Mouse (Mus musculus) A20 (cell line): Measurements from ENCODE around the gene Iqcg.
"Not testable (repeated sequence)": the region's sequence is repeated elsewhere in the genome, so short reads cannot be mapped to it uniquely, and the experiment has no call there.

Experiments used
- DNase-seq: peaks from one replicate; pipeline ENCODE4 v3.0.0-alpha.2; 2011; ENCODE audit warnings: low read depth, low spot score

Gene Iqcg

DNA sequence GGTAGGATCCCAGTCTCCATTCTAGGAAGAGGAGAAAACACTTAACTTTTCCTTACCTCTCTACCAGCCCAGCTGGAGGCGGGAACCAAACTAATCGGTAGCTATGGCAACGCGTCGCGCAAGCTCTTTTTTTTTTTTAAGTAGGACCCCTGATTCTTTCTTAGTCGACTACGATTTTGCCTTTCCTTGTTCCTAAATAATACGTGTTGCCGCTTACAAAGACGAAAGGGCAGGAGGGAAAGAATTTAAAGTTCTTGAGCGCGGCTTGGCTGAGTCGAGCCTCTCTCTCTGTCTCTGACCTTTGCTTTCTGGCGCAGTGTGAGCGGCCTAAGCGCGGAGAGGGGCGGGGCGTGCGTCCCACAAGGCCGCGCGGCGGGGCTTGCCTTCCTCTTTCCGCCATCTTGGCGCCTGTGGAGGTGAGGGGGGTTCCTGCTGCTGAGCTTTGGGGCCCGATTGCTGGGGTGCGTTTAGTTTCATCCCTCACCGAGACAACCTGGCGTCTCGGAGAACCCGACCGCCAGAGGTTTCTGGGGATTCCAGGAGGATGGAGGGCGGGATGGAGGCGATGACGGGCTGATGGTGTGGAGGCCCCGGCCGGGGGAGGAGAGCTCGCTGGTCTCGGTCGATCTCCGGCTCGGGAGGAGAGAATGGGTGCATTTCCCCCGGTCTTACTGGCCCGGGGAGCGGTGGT is at the start of gene Iqcg, which contains the start of gene Rpl35a:
Gene Iqcg (minus strand): TSS at position 124 of the 691 bp plus-strand sequence.
Gene Rpl35a (plus strand): TSS at position 359 of the 691 bp plus-strand sequence.
- peak; percentile 95 for DNase-seq

GRCm38 (mm10) chr16:33085666-33086065 is 29.6 kb upstream of the Iqcg start:
- DNase-seq, result no peak

DNA sequence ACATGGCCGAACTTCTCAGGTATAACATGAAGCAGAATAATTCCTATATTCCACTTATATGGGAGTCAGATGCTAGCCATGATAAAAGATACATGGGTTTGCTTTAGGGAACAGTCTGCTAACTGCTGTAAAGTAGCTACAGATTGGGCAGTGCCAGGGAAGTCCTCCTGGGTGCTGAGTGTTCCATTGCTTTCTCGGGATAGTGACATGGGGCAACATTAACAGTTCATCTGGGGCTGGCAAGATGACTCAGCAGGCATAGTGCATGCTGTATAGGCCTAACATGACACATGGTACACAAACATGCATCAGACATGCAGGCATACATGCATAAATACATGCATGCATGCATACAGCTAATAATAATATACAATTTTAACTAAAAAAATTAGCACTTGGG is 28.0 kb upstream of the Iqcg start:
- DNase-seq, result no peak

- no peak for DNase-seq
Observed at GRCm38 (mm10) chr16:33082951-33083350, 26.9 kb upstream of the Iqcg start.

DNA sequence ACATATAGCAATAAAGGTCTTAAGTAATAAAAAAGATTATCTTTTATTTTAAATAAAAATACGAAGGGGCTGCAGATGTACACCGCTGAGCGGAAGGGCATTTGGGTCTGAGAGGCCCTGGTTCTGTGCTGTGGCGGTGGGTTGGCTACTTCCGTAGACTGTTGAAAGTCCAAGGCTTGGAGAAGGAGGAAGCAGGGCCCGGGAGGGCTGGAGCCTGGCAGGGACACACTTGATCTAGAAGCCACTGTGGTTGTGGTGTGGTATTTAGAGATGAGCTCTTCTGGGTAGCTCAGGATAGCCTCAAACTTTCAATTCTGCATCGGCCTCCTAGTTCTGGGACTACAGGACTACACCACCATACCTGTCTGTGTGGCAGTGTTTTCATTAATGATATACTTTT is 24.0 kb upstream of the Iqcg start:
- no peak for DNase-seq

- peak; percentile 44 for DNase-seq
Observed at GRCm38 (mm10) chr16:33077069-33077627, 21.1 kb upstream of the Iqcg start.

DNA sequence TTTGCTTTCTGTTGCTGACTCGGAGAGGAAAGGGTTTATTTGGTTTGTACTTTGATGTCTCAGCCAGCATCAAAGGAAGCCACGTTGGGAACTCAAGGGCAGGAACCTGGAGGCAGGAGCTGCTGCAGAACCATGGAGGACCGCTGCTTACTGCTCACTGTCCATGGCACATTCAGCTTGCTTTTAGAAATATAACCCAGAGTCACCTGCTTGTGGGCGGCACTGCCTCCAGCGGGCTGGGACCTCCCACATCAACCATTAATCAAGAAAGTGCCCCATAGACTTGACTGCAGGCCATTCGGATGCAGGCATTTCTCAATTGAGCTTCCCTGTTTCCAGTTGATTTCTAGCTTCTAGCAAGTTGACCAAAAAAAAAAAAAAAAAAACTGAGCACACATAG is 20.1 kb upstream of the Iqcg start:
- no peak for DNase-seq

DNA sequence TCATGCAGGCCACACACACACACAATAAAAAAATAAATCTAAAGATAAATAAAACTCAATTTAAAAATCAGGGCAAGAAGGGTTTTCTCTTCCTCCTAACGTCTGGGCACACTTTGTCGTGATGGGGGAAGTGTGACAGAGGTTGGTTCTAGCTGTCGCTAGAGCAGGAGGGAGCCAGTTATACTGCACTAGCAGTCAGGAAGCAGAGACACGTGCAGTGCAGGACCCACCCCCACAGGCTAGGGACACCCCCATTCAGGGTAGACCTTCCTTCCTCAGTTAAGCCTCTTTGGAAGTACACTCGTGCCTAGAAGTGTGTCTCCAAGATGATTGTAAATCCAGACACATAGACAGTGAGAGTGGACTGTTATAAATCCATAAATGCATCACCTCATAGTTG is 18.9 kb upstream of the Iqcg start:
- peak; percentile 23 for DNase-seq

DNA sequence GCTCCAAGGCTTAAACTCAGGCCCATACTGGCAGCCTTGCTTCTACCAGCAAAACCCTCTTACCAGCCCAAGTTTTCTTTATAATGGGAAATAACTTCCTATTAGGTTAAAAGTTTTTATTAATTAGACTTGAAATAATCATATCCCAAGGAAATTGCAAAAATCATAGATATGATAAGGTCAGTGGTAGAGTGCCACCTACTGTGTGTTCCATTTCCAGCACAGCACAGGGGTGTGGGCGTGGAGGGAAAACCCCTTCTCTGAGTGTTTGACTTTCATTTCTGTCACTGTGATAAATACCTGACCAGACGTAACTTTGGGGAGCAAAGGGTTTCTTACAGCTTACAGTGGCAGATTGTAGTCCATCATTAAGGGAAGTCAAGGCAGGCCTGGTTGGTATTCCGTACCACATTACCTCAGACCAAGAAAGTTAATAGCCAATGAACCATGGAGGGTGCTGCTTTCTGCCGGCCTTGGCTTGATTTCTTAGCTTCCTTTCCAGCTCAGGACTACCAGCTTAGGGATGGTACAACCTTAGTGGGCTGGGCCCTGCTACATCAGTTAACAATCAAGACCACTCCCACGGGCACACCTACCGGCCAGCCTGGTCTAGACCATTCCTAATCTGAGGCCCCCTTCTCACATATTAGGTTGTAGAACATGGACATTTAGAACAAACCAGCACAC is 17.0 kb upstream of the Iqcg start:
- peak; percentile 61 for DNase-seq

- DNase-seq, result peak; percentile 23
Observed at GRCm38 (mm10) chr16:33070928-33071327, 14.9 kb upstream of the Iqcg start.

- no peak for DNase-seq
Observed at GRCm38 (mm10) chr16:33064636-33065035, 8.6 kb upstream of the Iqcg start.

GRCm38 (mm10) chr16:33063267-33063666 is 7.2 kb upstream of the Iqcg start:
- no peak for DNase-seq

DNA sequence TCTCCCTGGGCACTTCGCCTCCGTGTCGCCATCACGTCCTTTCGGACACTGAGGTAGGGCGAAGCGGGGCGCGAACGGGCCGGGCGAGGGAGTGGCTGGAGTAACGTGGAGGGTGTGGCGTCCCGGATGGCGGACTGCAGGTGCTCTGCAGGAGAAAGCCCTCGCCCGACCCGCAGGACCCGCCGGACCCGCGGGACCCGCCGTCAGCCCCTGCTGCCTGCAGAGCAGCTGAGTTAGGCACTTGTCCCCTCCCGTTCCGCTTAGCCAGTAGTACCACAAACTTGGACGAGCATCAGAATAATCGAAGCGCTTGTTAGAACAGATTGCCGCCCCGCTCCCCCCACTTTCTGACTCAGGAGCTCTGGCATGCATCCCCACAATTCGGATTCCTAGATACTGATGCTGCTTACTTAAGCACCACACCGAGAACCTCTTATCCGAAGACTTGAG is 6.7 kb upstream of the Iqcg start:
- DNase-seq, result no peak

GRCm38 (mm10) chr16:33062024-33062681 is 6.1 kb upstream of the Iqcg start, which contains the start of gene Lmln:
Lmln (plus strand) TSS chr16:33062521.
- peak; percentile 94 for DNase-seq

- no peak for DNase-seq
Observed at GRCm38 (mm10) chr16:33061400-33061799, 5.4 kb upstream of the Iqcg start.

GRCm38 (mm10) chr16:33060926-33061325 is 4.9 kb upstream of the Iqcg start:
- DNase-seq, result peak; percentile 43

DNA sequence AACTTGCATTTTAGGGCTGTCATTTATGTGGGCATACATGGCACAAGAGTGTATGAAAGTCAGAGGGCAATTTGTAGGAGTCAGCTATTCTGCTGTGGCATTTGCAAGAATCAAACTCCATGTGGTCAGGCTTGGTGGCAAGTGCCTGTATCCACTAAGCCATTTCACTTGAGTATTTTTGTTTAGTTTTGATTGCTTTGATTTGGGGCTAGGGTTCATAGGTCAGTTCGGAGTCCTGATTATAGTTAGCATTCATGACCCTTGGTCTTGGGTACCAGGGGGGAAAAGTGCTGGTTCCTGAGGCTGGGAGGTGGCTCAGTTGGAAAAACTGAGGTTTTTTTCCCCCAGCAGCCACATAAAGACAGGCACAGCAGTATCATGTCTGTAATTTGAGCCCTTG is 3.5 kb upstream of the Iqcg start:
- DNase-seq, result no peak

- DNase-seq, result peak; percentile 12
Observed at GRCm38 (mm10) chr16:33058656-33059055, 2.6 kb upstream of the Iqcg start.

DNA sequence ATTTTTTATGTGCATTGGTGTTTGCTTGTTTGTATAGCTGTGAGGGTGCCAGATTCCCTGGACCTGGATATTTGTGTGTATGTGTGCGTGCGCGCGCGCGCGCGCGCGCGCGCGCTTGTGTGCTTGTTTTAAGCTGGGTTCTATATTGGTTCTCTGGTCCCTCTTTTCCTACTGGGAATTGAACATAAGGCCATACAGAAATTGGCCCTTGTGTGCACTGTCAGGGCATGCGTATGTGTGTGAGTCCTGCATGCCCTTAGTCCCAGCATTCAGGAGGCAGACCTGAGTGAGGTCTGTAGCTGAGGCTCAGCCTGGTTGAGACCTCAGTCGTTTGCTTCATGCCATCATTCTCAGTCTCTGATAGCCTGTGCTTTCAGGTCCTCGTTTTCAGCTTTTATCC is 2.0 kb upstream of the Iqcg start:
- no peak for DNase-seq

- no peak for DNase-seq
Observed at GRCm38 (mm10) chr16:33056786-33057185, 768 bp upstream of the Iqcg start.

DNA sequence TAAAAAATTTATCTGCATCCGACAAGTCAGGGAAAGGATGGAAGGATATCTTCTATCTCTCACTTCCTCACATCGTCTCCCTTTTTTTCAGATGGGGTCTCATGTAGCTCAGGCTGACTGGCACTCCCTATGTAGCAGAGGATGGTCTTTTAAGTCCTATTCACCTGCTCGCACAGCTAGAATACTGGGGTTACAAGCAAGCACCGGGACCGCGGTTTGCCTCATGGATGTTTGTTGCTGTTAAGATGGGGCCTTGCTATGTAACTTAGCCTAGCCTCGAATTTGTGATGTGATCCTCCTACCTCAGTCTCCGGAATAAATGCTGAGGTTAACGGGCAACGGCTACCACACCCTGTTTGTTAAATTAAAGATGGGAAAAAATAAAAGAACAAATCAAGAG is 363 bp downstream of the Iqcg start:
- no peak for DNase-seq

DNA sequence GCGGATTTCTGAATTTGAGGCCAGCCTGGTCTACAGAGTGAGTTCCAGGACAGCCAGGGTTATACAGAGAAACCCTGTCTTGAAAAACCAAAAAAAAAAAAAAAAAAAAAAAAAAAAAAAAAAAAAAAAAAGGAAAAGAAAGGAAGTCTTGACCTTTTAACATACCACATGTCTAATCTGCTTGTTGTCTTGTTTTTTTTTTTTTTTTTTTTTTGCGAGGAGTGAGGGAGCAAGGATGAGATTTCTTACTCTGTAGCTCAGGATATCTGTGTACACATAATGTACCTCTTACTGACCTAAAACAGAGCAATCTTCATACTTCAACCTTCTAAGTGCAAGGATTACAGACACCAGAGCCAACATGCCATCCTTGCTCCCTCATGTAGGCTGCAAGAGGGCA is 1.1 kb downstream of the Iqcg start:
- not testable (repeated sequence) for DNase-seq
